Mouse (Mus musculus) myocyte (in vitro differentiated cells): ENCODE data around the gene Osm. TPM values are rescaled to one million over a fixed set of nuclear protein-coding genes. Genes with fewer than 3 reads are reported as not detected.

ENCODE experiments used
- H3K27me3 ChIP-seq: one replicate; pipeline ENCODE4 v1.6.1; 2011; ENCODE audit not compliant: control insufficient read depth, insufficient read depth, insufficient read length
- H3K36me3 ChIP-seq: one replicate; pipeline ENCODE4 v1.6.1; 2011; ENCODE audit not compliant: control insufficient read depth, insufficient read depth
- H3K4me2 ChIP-seq: one replicate; pipeline ENCODE4 v1.6.1; 2011; ENCODE audit warnings: low read depth, control low read depth
- H3K4me3 ChIP-seq: one replicate; pipeline ENCODE4 v1.5.1; 2011; ENCODE audit warnings: mild to moderate bottlenecking, control low read depth, moderate library complexity
- H3K79me2 ChIP-seq: one replicate; pipeline ENCODE4 v1.6.1; 2011; ENCODE audit not compliant: control insufficient read depth, insufficient read depth
- H3ac ChIP-seq: one replicate; pipeline ENCODE4 v1.6.1; 2011; ENCODE audit not compliant: control insufficient read depth, insufficient read length
- CEBPB ChIP-seq: IDR thresholded peaks from 2 replicates; pipeline ENCODE4 v1.6.1; 2011; ENCODE audit warnings: mild to moderate bottlenecking, moderate library complexity; ENCODE audit not compliant: poor library complexity, insufficient read depth, severe bottlenecking
- E2F4 ChIP-seq: IDR thresholded peaks from one replicate; pipeline ENCODE4 v1.6.1; 2011; ENCODE audit warnings: mild to moderate bottlenecking, control low read depth, moderate library complexity; ENCODE audit not compliant: insufficient read depth
- MYOD1 ChIP-seq, 3 experiments: IDR thresholded peaks; one replicate each; pipeline ENCODE4 v1.6.1; 2011; ENCODE audit warnings: control low read depth in 2 of 3, low read depth in 2 of 3, mild to moderate bottlenecking in 2 of 3, moderate library complexity in 1 of 3; ENCODE audit not compliant: insufficient read length in 2 of 3, control insufficient read depth in 1 of 3
- MYOG ChIP-seq, 3 experiments: IDR thresholded peaks; one replicate each; pipeline ENCODE4 v1.6.1; 2011; ENCODE audit warnings: control low read depth in 2 of 3, low read depth in 2 of 3, mild to moderate bottlenecking in 2 of 3; ENCODE audit not compliant: insufficient read length in 2 of 3, control insufficient read depth in 1 of 3, insufficient read depth in 1 of 3
- POLR2A ChIP-seq: IDR thresholded peaks from one replicate; pipeline ENCODE4 v1.6.1; 2011; ENCODE audit warnings: low read depth, mild to moderate bottlenecking, control low read depth, moderate library complexity; ENCODE audit not compliant: insufficient read length
- POLR2AphosphoS2 ChIP-seq: IDR thresholded peaks from one replicate; pipeline ENCODE4 v1.6.1; 2011; ENCODE audit warnings: low read depth, control low read depth; ENCODE audit not compliant: insufficient read length
- REST ChIP-seq: IDR thresholded peaks from one replicate; pipeline ENCODE4 v1.6.1; 2011; ENCODE audit warnings: mild to moderate bottlenecking, control low read depth, moderate library complexity; ENCODE audit not compliant: insufficient read depth, insufficient read length
- SRF ChIP-seq: IDR thresholded peaks from one replicate; pipeline ENCODE4 v1.6.1; 2011; ENCODE audit warnings: low read depth; ENCODE audit not compliant: control insufficient read depth, insufficient read length
- TCF12 ChIP-seq: IDR thresholded peaks from one replicate; pipeline ENCODE4 v1.6.1; 2011; ENCODE audit warnings: mild to moderate bottlenecking, control low read depth; ENCODE audit not compliant: poor library complexity, insufficient read depth, severe bottlenecking
- TCF3 ChIP-seq: IDR thresholded peaks from one replicate; pipeline ENCODE4 v1.6.1; 2011; ENCODE audit warnings: low read depth, control low read depth; ENCODE audit not compliant: insufficient read length
- USF1 ChIP-seq: IDR thresholded peaks from one replicate; pipeline ENCODE4 v1.6.1; 2011; ENCODE audit warnings: low read depth, mild to moderate bottlenecking, control low read depth, moderate library complexity
- polyA plus RNA-seq: library from polyadenylated mRNA; unstranded; fragments of >200 nt; fragmentation: generic; extraction: Trizol; gene quantifications from one replicate; pipeline ENCODE4 v1.2.1, GENCODE M21; 2012; ENCODE audit warnings: missing spikeins

Gene Osm
- polyA plus RNA-seq, 1 experiment: not detected

- H3K79me2 ChIP-seq: peaks cover 3% of the 10 kb centered on the region
- H3K4me3 ChIP-seq: no peak overlapping the region
- no peak overlapping the region for H3K4me2 ChIP-seq
- no peaks in the 10 kb centered on the region for H3K36me3 ChIP-seq
- H3K27me3 ChIP-seq: no peaks in the 10 kb centered on the region
- TF ChIP-seq TCF12 (no peak), REST (no peak), TCF3 (no peak), POLR2A (no peak), MYOG (IDR thresholded peaks at IDR 0.05; ENCODE audit: control insufficient read depth in 1 of 3, insufficient read depth in 1 of 3, insufficient read length in 2 of 3, low read depth in 2 of 3) (no peak), SRF (no peak), POLR2AphosphoS2 (no peak)
- no peak overlapping the region for H3ac ChIP-seq
Observed at GRCm38 (mm10) chr11:4197691-4198090, 38.5 kb upstream of the Osm start.

- no peak overlapping the region for H3ac ChIP-seq
- H3K36me3 ChIP-seq: no peaks in the 10 kb centered on the region
- no peak overlapping the region for H3K4me2 ChIP-seq
- no peaks in the 10 kb centered on the region for H3K27me3 ChIP-seq
- peaks cover 3% of the 10 kb centered on the region for H3K79me2 ChIP-seq
- TF ChIP-seq MYOD1 (IDR thresholded peaks at IDR 0.05; ENCODE audit: control insufficient read depth in 1 of 3, insufficient read length in 2 of 3, low read depth in 2 of 3) (no peak), REST (no peak), USF1 (no peak), E2F4 (no peak), TCF3 (no peak), SRF (no peak), MYOG (IDR thresholded peaks at IDR 0.05; ENCODE audit: control insufficient read depth in 1 of 3, insufficient read depth in 1 of 3, insufficient read length in 2 of 3, low read depth in 2 of 3) (peak in 1 of 3 experiments; percentile 35), POLR2AphosphoS2 (no peak)
- H3K4me3 ChIP-seq: no peak overlapping the region
Observed at GRCm38 (mm10) chr11:4201981-4202700, 34.1 kb upstream of the Osm start.

GRCm38 (mm10) chr11:4202995-4203704 is 33.1 kb upstream of the Osm start:
- H3K4me3 ChIP-seq: no peak overlapping the region
- H3ac ChIP-seq: no peak overlapping the region
- peaks cover 3% of the 10 kb centered on the region for H3K79me2 ChIP-seq
- H3K27me3 ChIP-seq: no peaks in the 10 kb centered on the region
- no peak overlapping the region for H3K4me2 ChIP-seq
- peaks cover 3% of the 10 kb centered on the region for H3K36me3 ChIP-seq
- TF ChIP-seq E2F4: no peak
- no peak for TF ChIP-seq POLR2A
- TF ChIP-seq TCF3: no peak
- TF ChIP-seq TCF12: no peak
- no peak for TF ChIP-seq MYOG (IDR thresholded peaks at IDR 0.05; ENCODE audit: control insufficient read depth in 1 of 3, insufficient read depth in 1 of 3, insufficient read length in 2 of 3, low read depth in 2 of 3)
- TF ChIP-seq CEBPB: no peak
- TF ChIP-seq REST: no peak

- Histone ChIP-seq H3K79me2 (peaks cover 3% of the 10 kb centered on the region), H3K4me2 (no peak overlapping the region), H3K27me3 (no peaks in the 10 kb centered on the region), H3K4me3 (no peak overlapping the region), H3ac (no peak overlapping the region), H3K36me3 (peaks cover 3% of the 10 kb centered on the region)
- TF ChIP-seq TCF12 (no peak), MYOD1 (IDR thresholded peaks at IDR 0.05; ENCODE audit: control insufficient read depth in 1 of 3, insufficient read length in 2 of 3, low read depth in 2 of 3) (no peak)
Observed at GRCm38 (mm10) chr11:4203705-4204074, 32.5 kb upstream of the Osm start.

GRCm38 (mm10) chr11:4205097-4205655 is 31.0 kb upstream of the Osm start:
- H3ac ChIP-seq: no peak overlapping the region
- peaks cover 3% of the 10 kb centered on the region for H3K79me2 ChIP-seq
- no peaks in the 10 kb centered on the region for H3K27me3 ChIP-seq
- no peak overlapping the region for H3K4me2 ChIP-seq
- H3K36me3 ChIP-seq: peaks cover 3% of the 10 kb centered on the region
- no peak for TF ChIP-seq CEBPB
- no peak overlapping the region for H3K4me3 ChIP-seq
